In the genomic region with DNA sequence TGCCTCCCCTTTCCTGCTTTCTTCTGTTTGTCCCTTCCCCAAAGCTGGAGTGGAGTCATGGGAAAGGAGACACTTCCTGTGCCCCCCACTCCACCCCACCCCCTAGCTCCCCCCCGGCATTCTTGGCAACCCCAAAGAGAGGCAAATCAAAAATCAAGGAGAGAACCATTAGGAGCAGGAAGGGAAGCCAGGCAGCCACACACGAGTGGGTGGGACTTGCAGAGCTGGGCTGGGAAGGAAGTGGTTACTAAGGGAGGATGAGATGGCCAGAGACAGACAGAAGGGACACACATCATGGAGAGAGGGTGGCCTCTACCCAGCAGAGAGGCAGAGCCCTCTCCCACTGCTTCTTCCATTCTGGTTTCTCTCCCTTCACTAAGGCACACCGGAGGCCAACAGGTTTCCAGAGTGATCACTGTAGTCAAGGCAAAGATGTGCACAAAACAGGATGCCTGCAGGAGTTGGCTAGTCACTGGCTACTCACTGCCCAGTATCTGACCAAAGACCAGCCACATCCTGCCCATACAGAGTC, we compare ENCODE assay signal across 8 mouse cellular contexts. TPM values are rescaled to one million over a fixed set of nuclear protein-coding genes. Genes with fewer than 3 reads are reported as not detected.
DNase-seq lines count a peak whose midpoint lies in the region; ATAC-seq and TF ChIP-seq lines count a peak whose summit lies in the region.

No protein-coding gene starts in this region.

- no peak for TF ChIP-seq CTCF in ES-Bruce4 (IDR thresholded peaks at IDR 0.05; ENCODE audit: low read depth, low read length)

- H3K9me3 ChIP-seq in ES-Bruce4 (replicated peaks; ENCODE audit: control insufficient read depth, insufficient read depth, low read length, poor library complexity, severe bottlenecking): no peaks in the 10 kb centered on the region
- no peaks in the 10 kb centered on the region for H3K9me3 ChIP-seq in midbrain, embryonic 12.5 days

- no peaks in the 10 kb centered on the region for H3K36me3 ChIP-seq in ES-Bruce4 (ENCODE audit: control insufficient read depth, insufficient read depth, low read length, poor library complexity, severe bottlenecking)
- no peaks in the 10 kb centered on the region for H3K36me3 ChIP-seq in midbrain, embryonic 12.5 days

- TF ChIP-seq EP300 in ES-Bruce4 (IDR thresholded peaks at IDR 0.05; ENCODE audit: insufficient read depth, low read depth, low read length): no peak

- H3K27ac ChIP-seq in ES-Bruce4 (ENCODE audit: insufficient read depth, low read length): peak overlapping the region; percentile 28
- H3K27ac ChIP-seq in midbrain, embryonic 12.5 days (replicated peaks): peak overlapping the region; percentile 74

- WGBS in midbrain, embryonic 12.5 days: 32% methylated on average over 3 of the region's 3 CpGs

- H3K9ac ChIP-seq in ES-Bruce4 (ENCODE audit: low read depth, poor library complexity, severe bottlenecking): no peak overlapping the region
- peak overlapping the region; percentile 21; the same call in 1 of the 2 replicates for H3K9ac ChIP-seq in midbrain, embryonic 12.5 days (replicated peaks)

- H3K27me3 ChIP-seq in ES-Bruce4 (ENCODE audit: control insufficient read depth, insufficient read depth, low read length, poor library complexity, severe bottlenecking): no peaks in the 10 kb centered on the region
- no peaks in the 10 kb centered on the region for H3K27me3 ChIP-seq in midbrain, embryonic 12.5 days

- DNase-seq in 3134 (ENCODE audit: extremely low read depth, insufficient read length, low spot score): peak; percentile 37
- peak; percentile 56 for DNase-seq in heart, adult 9 months (ENCODE audit: low spot score in 2 of 2)
- DNase-seq in kidney, postnatal 4 days: peak; percentile 60 to 74
- DNase-seq in c-Kit-positive CD71-positive TER-119-positive erythroid progenitor cells, embryonic 14.5 days (ENCODE audit: low spot score): no peak
- DNase-seq in urinary bladder, postnatal 4 days (ENCODE audit: low spot score in 2 of 2): no peak
- no peak for DNase-seq in adrenal gland, adult 2 months

- no peak for ATAC-seq in midbrain, embryonic 12.5 days (ENCODE audit: low FRiP score, low read depth)

- H3K4me3 ChIP-seq in ES-Bruce4 (ENCODE audit: low read depth, low read length): no peak overlapping the region
- H3K4me3 ChIP-seq in midbrain, embryonic 12.5 days: no peak overlapping the region

- peak overlapping the region; percentile 35 for H3K4me2 ChIP-seq in midbrain, embryonic 12.5 days (replicated peaks)

- TF ChIP-seq POLR2A in ES-Bruce4 (IDR thresholded peaks at IDR 0.05; ENCODE audit: insufficient read depth, low read length): no peak

- H3K4me1 ChIP-seq in ES-Bruce4 (ENCODE audit: control insufficient read depth, insufficient read depth, low read length): peaks cover 28% of the 10 kb centered on the region
- peaks cover 53% of the 10 kb centered on the region for H3K4me1 ChIP-seq in midbrain, embryonic 12.5 days

RNA-seq across cellular contexts. Expression of a gene that starts 43.3 kb away (rescaled TPM):
- 63.5 and 67.2 TPM in 2 replicates for polyA plus RNA-seq in ES-Bruce4 (2011; ENCODE audit: insufficient read depth, insufficient read length, low read depth, missing spikeins)
- 11.2 and 12.2 TPM in 2 replicates for polyA plus RNA-seq in midbrain, embryonic 12.5 days (2016; fragmentation: Nextera tagmentation; extraction: Ambion mirVana)
- total RNA-seq in adrenal gland, adult 2 months (2021): 10 to 100 TPM; 59.7 to 63.8 TPM
- polyA plus RNA-seq in adrenal gland, adult 2 months (2012; rRNA removed): 83.1 and 103 TPM in 2 replicates

Comparison
In these comparisons a context has a peak if more than half of its experiments do, and no peak if none do; other contexts are left out.
1. DNase-seq: peak in 3134 (single experiment), heart, adult 9 months (2 of 2) and kidney, postnatal 4 days (2 of 2); none in c-Kit-positive CD71-positive TER-119-positive erythroid progenitor cells, embryonic 14.5 days (single experiment), urinary bladder, postnatal 4 days (0 of 2) and adrenal gland, adult 2 months (single experiment).